Comparison of ENCODE assay signal across 8 mouse cellular contexts in genomic region chr3:22076561-22076935, GRCm38 (mm10). TPM values are rescaled to one million over a fixed set of nuclear protein-coding genes. Genes with fewer than 3 reads are reported as not detected.
DNase-seq lines count a peak whose midpoint lies in the region; ATAC-seq and TF ChIP-seq lines count a peak whose summit lies in the region.

Gene Tbl1xr1 (plus strand): TSS chr3:22076652.

- no peaks in the 10 kb centered on the region for H3K9me3 ChIP-seq in heart, embryonic 12.5 days (replicated peaks)
- no peaks in the 10 kb centered on the region for H3K9me3 ChIP-seq in kidney, postnatal 0 days (replicated peaks; ENCODE audit: low read length)
- no peaks in the 10 kb centered on the region for H3K9me3 ChIP-seq in liver, embryonic 12.5 days (replicated peaks)
- H3K9me3 ChIP-seq in stomach, embryonic 16.5 days (replicated peaks; ENCODE audit: control insufficient read depth, low read length), result no peaks in the 10 kb centered on the region

- peak within 1 kb of the TSS; percentile 85 for H3K4me2 ChIP-seq in heart, embryonic 12.5 days
- peak within 1 kb of the TSS; percentile 90 for H3K4me2 ChIP-seq in kidney, postnatal 0 days (ENCODE audit: low read length)
- peak within 1 kb of the TSS; percentile 98 for H3K4me2 ChIP-seq in liver, embryonic 12.5 days
- H3K4me2 ChIP-seq in stomach, embryonic 16.5 days (ENCODE audit: low read depth, low read length), result peak within 1 kb of the TSS; percentile 71

- ATAC-seq in erythroid progenitor cell, adult 5-6 weeks (replicated peaks; ENCODE audit: low FRiP score, poor library complexity, severe bottlenecking), result no peak
- ATAC-seq in heart, embryonic 12.5 days (ENCODE audit: insufficient number of reproducible peaks, low FRiP score), result peak; percentile 91
- peak; percentile 91 for ATAC-seq in kidney, postnatal 0 days (replicated peaks; ENCODE audit: low FRiP score, low read depth)
- peak; percentile 72 for ATAC-seq in liver, embryonic 12.5 days
- ATAC-seq in stomach, embryonic 16.5 days (ENCODE audit: insufficient read depth, low FRiP score), result peak; percentile 92

- peak within 1 kb of the TSS; percentile 98 for H3K9ac ChIP-seq in heart, embryonic 12.5 days
- H3K9ac ChIP-seq in kidney, postnatal 0 days (ENCODE audit: low read depth, low read length), result peak within 1 kb of the TSS; percentile 96
- peak within 1 kb of the TSS; percentile 94 for H3K9ac ChIP-seq in liver, embryonic 12.5 days
- H3K9ac ChIP-seq in stomach, embryonic 16.5 days (ENCODE audit: low read length), result peak within 1 kb of the TSS; percentile 97

- H3K27ac ChIP-seq in bone marrow macrophage, adult 2 months (ENCODE audit: insufficient read depth, low read depth, low read length), result peak within 1 kb of the TSS; percentile 97
- H3K27ac ChIP-seq in heart, embryonic 12.5 days (ENCODE audit: poor library complexity, severe bottlenecking), result peak within 1 kb of the TSS; percentile 96
- H3K27ac ChIP-seq in kidney, postnatal 0 days, result peak within 1 kb of the TSS; percentile 98
- H3K27ac ChIP-seq in liver, embryonic 12.5 days, result peak within 1 kb of the TSS; percentile 93
- H3K27ac ChIP-seq in stomach, embryonic 16.5 days (ENCODE audit: low read length), result peak within 1 kb of the TSS; percentile 98

- H3K36me3 ChIP-seq in heart, embryonic 12.5 days, result 0 out of 2 replicates have a peak, but pooled peaks cover 3% of the 10 kb centered on the region
- no peaks in the 10 kb centered on the region for H3K36me3 ChIP-seq in kidney, postnatal 0 days (ENCODE audit: insufficient read depth, low read length)
- H3K36me3 ChIP-seq in liver, embryonic 12.5 days, result peaks cover 9% of the 10 kb centered on the region; the same call in 1 of the 2 replicates
- no peaks in the 10 kb centered on the region for H3K36me3 ChIP-seq in stomach, embryonic 16.5 days (ENCODE audit: control insufficient read depth, insufficient read depth, low read length)

- no peaks in the 10 kb centered on the region for H3K27me3 ChIP-seq in heart, embryonic 12.5 days (replicated peaks)
- no peaks in the 10 kb centered on the region for H3K27me3 ChIP-seq in kidney, postnatal 0 days (ENCODE audit: insufficient read depth, low read length)
- no peaks in the 10 kb centered on the region; the same call in 1 of the 2 replicates for H3K27me3 ChIP-seq in liver, embryonic 12.5 days (replicated peaks)
- H3K27me3 ChIP-seq in stomach, embryonic 16.5 days (ENCODE audit: control insufficient read depth, insufficient read depth, low read length), result no peaks in the 10 kb centered on the region

- 0% methylated on average over 23 of the region's 46 CpGs for WGBS in heart, embryonic 12.5 days
- WGBS in kidney, postnatal 0 days, result 0% methylated on average over 15 of the region's 46 CpGs
- WGBS in liver, embryonic 12.5 days (ENCODE audit: insufficient replicate concordance), result under 1% methylated on average over 37 of the region's 46 CpGs
- under 1% methylated on average over 32 of the region's 46 CpGs for WGBS in stomach, embryonic 16.5 days

- peaks cover 51% of the 10 kb centered on the region for H3K4me1 ChIP-seq in bone marrow macrophage, adult 2 months (ENCODE audit: control insufficient read depth, insufficient read depth, low read length)
- H3K4me1 ChIP-seq in heart, embryonic 12.5 days (replicated peaks), result peaks cover 25% of the 10 kb centered on the region
- peaks cover 6% of the 10 kb centered on the region; the same call in 1 of the 2 replicates for H3K4me1 ChIP-seq in kidney, postnatal 0 days (replicated peaks; ENCODE audit: insufficient read depth, low read length)
- peaks cover 53% of the 10 kb centered on the region for H3K4me1 ChIP-seq in liver, embryonic 12.5 days
- peaks cover 18% of the 10 kb centered on the region for H3K4me1 ChIP-seq in stomach, embryonic 16.5 days (ENCODE audit: control insufficient read depth, insufficient read depth, low read length)

- H3K4me3 ChIP-seq in bone marrow macrophage, adult 2 months (ENCODE audit: insufficient read depth, low read length), result peak within 1 kb of the TSS; percentile 88
- H3K4me3 ChIP-seq in heart, embryonic 12.5 days, result peak within 1 kb of the TSS; percentile 93
- H3K4me3 ChIP-seq in kidney, postnatal 0 days (replicated peaks; ENCODE audit: low read depth, low read length), result peak within 1 kb of the TSS; percentile 86
- H3K4me3 ChIP-seq in liver, embryonic 12.5 days, result peak within 1 kb of the TSS; percentile 97
- peak within 1 kb of the TSS; percentile 86 for H3K4me3 ChIP-seq in stomach, embryonic 16.5 days (replicated peaks; ENCODE audit: low read length)

- TF ChIP-seq CTCF in bone marrow macrophage, adult 2 months (IDR thresholded peaks at IDR 0.05; ENCODE audit: low read depth, low read length), result no peak
- TF ChIP-seq CTCF in kidney, postnatal 0 days (IDR thresholded peaks at IDR 0.05; ENCODE audit: low read depth), result no peak

- TF ChIP-seq POLR2A in bone marrow macrophage, adult 2 months (IDR thresholded peaks at IDR 0.05; ENCODE audit: borderline replicate concordance, low read depth, low read length), result no peak

- peak; percentile 88 for DNase-seq in A20 (ENCODE audit: low read depth, low spot score)
- peak; percentile 95 for DNase-seq in kidney, postnatal 0 days (ENCODE audit: low spot score)
- DNase-seq in naive thymus-derived CD4-positive, alpha-beta T cell, adult 2 months (ENCODE audit: low read depth), result peak; percentile 94

RNA-seq across cellular contexts. Expression of gene Tbl1xr1, which starts in this region (rescaled TPM):
- polyA plus RNA-seq in bone marrow macrophage, adult 2 months (2012; ENCODE audit: insufficient read depth, insufficient read length, missing spikeins), result 55.5 and 58.6 TPM in 2 replicates
- total RNA-seq in erythroid progenitor cell, adult 5-6 weeks (2015; ENCODE audit: low replicate concordance), result 38.9 and 53.7 TPM in 2 replicates
- total RNA-seq in erythroid progenitor cell, adult 5-6 weeks (2017; ENCODE audit: low replicate concordance), result 11.9 and 13.3 TPM in 2 replicates
- polyA plus RNA-seq in heart, embryonic 12.5 days (2016; fragmentation: Nextera tagmentation; extraction: Ambion mirVana), result 16.9 and 22.8 TPM in 2 replicates
- polyA plus RNA-seq in kidney, postnatal 0 days (2015; fragmentation: Nextera tagmentation; extraction: Ambion mirVana), result 10.7 and 12.2 TPM in 2 replicates
- 12.0 and 12.2 TPM in 2 replicates for polyA plus RNA-seq in liver, embryonic 12.5 days (2016; fragmentation: Nextera tagmentation; extraction: Ambion mirVana)
- polyA plus RNA-seq in stomach, embryonic 16.5 days (2015; fragmentation: Nextera tagmentation; extraction: Ambion mirVana), result 18.5 and 23.5 TPM in 2 replicates
